Mouse (Mus musculus): ENCODE data around the gene Ms4a2.

GRCm38 (mm10) chr19:11613776-11614443 is 9.6 kb downstream of the Ms4a2 start:
- TF ChIP-seq POLR2A (IDR thresholded peaks at IDR 0.05; ENCODE audit: extremely low read depth, insufficient read depth, low read length) (no peak), CTCF (IDR thresholded peaks at IDR 0.05; ENCODE audit: extremely low read depth, insufficient read depth, low read length) (no peak)

All from cortical plate, adult 2 months (tissue).